Mouse (Mus musculus) intestine, embryonic 14.5 days (tissue): ENCODE results near the gene Gm2a. TPM values are rescaled to one million over a fixed set of nuclear protein-coding genes. Genes with fewer than 3 reads are reported as not detected.
"Not testable (repeated sequence)": the region's sequence is repeated elsewhere in the genome, so short reads cannot be mapped to it uniquely, and the experiment has no call there.

Source experiments
- ATAC-seq: fragments of 200-750 bp; cut with Nextera tagmentation; replicated peaks from 2 replicates; pipeline ENCODE4 v1.8.0; 2017; ENCODE audit warnings: low read depth, moderate number of reproducible peaks, moderate TSS enrichment, moderate library complexity; ENCODE audit not compliant: low FRiP score, low TSS enrichment
- DNase-seq: peaks from one replicate; pipeline ENCODE4 v3.0.0-alpha.2; 2018; ENCODE audit warnings: low spot score
- H3K27ac ChIP-seq: fragments of 300-500 bp; sonication (generic); 2 replicates; pipeline ENCODE4 v1.5.1; 2014; ENCODE audit warnings: low read depth, mild to moderate bottlenecking, control low read depth
- H3K27me3 ChIP-seq: fragments of 300-500 bp; sonication (generic); replicated peaks from 2 replicates; pipeline ENCODE4 v1.6.1; 2014; ENCODE audit warnings: low read length, control low read depth; ENCODE audit not compliant: control insufficient read depth, insufficient read depth
- H3K36me3 ChIP-seq: fragments of 300-500 bp; sonication (generic); 2 replicates; pipeline ENCODE4 v1.6.1; 2014; ENCODE audit warnings: low read length, control low read depth; ENCODE audit not compliant: control insufficient read depth, insufficient read depth
- H3K4me1 ChIP-seq: fragments of 300-500 bp; sonication (generic); replicated peaks from 2 replicates; pipeline ENCODE4 v1.6.1; 2014; ENCODE audit warnings: low read length, control low read depth, mixed read lengths; ENCODE audit not compliant: control insufficient read depth, insufficient read depth
- H3K4me2 ChIP-seq: fragments of 300-500 bp; sonication (generic); 2 replicates; pipeline ENCODE4 v1.6.1; 2014; ENCODE audit warnings: low read length
- H3K4me3 ChIP-seq: fragments of 300-500 bp; sonication (generic); 2 replicates; pipeline ENCODE4 v1.5.1; 2014; ENCODE audit warnings: low read depth, low read length, control low read depth, mixed read lengths
- H3K9ac ChIP-seq: fragments of 300-500 bp; sonication (generic); 2 replicates; pipeline ENCODE4 v1.6.1; 2014; ENCODE audit warnings: mild to moderate bottlenecking, low read length
- H3K9me3 ChIP-seq: fragments of 300-500 bp; sonication (generic); 2 replicates; pipeline ENCODE4 v1.6.1; 2016; ENCODE audit warnings: low read length, control low read depth; ENCODE audit not compliant: control insufficient read depth
- WGBS: fragments of 180-500 bp; shearing (Covaris S2); extraction: QIAGEN DNeasy Blood & Tissue Kit; methylation state at CpG from one replicate; pipeline ENCODE4 v1.1.7; 2014; 5-methylcytosine and 5-hydroxymethylcytosine counted together
- polyA plus RNA-seq: library from polyadenylated mRNA; unstranded; fragments of >200 nt; fragmentation: Nextera tagmentation; extraction: Ambion mirVana; gene quantifications from 2 replicates; pipeline ENCODE4 v1.2.1, GENCODE M21; 2014

Gene Gm2a
- polyA plus RNA-seq, 1 experiment from 2014 or later: 23.1 TPM

- H3K4me3 ChIP-seq: no peak overlapping the region
- no peaks in the 10 kb centered on the region for H3K27me3 ChIP-seq
- H3K4me2 ChIP-seq: no peak overlapping the region
- H3K9me3 ChIP-seq: no peaks in the 10 kb centered on the region
- H3K27ac ChIP-seq: no peak overlapping the region
- no peak for ATAC-seq
- H3K36me3 ChIP-seq: no peaks in the 10 kb centered on the region
- no peak for DNase-seq
- H3K4me1 ChIP-seq: no peaks in the 10 kb centered on the region
- WGBS: 77% methylated on average over 4 of the region's 4 CpGs
- H3K9ac ChIP-seq: no peak overlapping the region
Measured at GRCm38 (mm10) chr11:55084629-55085028, 13.3 kb upstream of the Gm2a start.

DNA sequence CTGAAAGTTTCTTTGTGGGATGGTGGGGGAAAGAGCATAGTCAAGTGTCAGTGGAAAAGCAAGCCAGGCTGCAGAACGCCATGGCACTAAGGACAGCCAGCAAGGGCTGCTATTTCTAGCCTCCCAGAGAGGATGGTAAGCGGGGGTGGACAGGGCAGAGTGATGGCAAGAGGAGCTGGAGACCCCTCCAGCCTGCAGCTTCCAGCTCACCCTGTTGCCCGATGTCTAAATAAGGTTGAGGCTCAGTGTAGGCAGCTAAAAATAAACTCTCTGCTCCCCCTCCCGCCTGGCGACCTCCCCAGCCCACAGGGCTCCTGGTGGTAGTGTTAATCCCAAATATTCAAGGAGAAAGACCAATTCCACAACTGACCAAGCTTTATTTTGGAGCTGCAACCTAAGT, 12.5 kb upstream of the Gm2a start:
- Histone ChIP-seq H3K4me1 (no peaks in the 10 kb centered on the region), H3K4me3 (no peak overlapping the region), H3K36me3 (no peaks in the 10 kb centered on the region), H3K27ac (no peak overlapping the region; the same call in 1 of the 2 replicates), H3K27me3 (no peaks in the 10 kb centered on the region), H3K4me2 (no peak overlapping the region), H3K9ac (no peak overlapping the region), H3K9me3 (no peaks in the 10 kb centered on the region)
- WGBS: 44% methylated on average over 5 of the region's 5 CpGs
- ATAC-seq: no peak
- DNase-seq: no peak

- no peaks in the 10 kb centered on the region for H3K9me3 ChIP-seq
- H3K27ac ChIP-seq: no peak overlapping the region
- ATAC-seq (no peak), DNase-seq (peak; percentile 88)
- H3K36me3 ChIP-seq: no peaks in the 10 kb centered on the region
- H3K4me2 ChIP-seq: no peak overlapping the region
- no peaks in the 10 kb centered on the region for H3K4me1 ChIP-seq
- no peak overlapping the region for H3K9ac ChIP-seq
- no peaks in the 10 kb centered on the region for H3K27me3 ChIP-seq
- WGBS: 7% methylated on average over 10 of the region's 10 CpGs
- H3K4me3 ChIP-seq: no peak overlapping the region
Measured at GRCm38 (mm10) chr11:55087006-55087405, 10.9 kb upstream of the Gm2a start.

GRCm38 (mm10) chr11:55089892-55090291, 8.0 kb upstream of the Gm2a start:
- no peaks in the 10 kb centered on the region for H3K36me3 ChIP-seq
- no peak overlapping the region for H3K4me3 ChIP-seq
- no peak for DNase-seq
- H3K4me2 ChIP-seq: no peak overlapping the region
- no peak for ATAC-seq
- H3K9me3 ChIP-seq: no peaks in the 10 kb centered on the region
- no peaks in the 10 kb centered on the region for H3K27me3 ChIP-seq
- no peaks in the 10 kb centered on the region for H3K4me1 ChIP-seq
- WGBS: 85% methylated on average over 2 of the region's 2 CpGs
- no peak overlapping the region for H3K27ac ChIP-seq
- no peak overlapping the region for H3K9ac ChIP-seq

GRCm38 (mm10) chr11:55093096-55093495, 4.8 kb upstream of the Gm2a start:
- no peaks in the 10 kb centered on the region for H3K9me3 ChIP-seq
- H3K27ac ChIP-seq: no peak overlapping the region
- H3K4me1 ChIP-seq: no peaks in the 10 kb centered on the region; the same call in 1 of the 2 replicates
- H3K27me3 ChIP-seq: no peaks in the 10 kb centered on the region
- WGBS: 81% methylated on average over 7 of the region's 7 CpGs
- H3K4me3 ChIP-seq: no peak overlapping the region
- DNase-seq (no peak), ATAC-seq (no peak)
- no peak overlapping the region for H3K4me2 ChIP-seq
- H3K9ac ChIP-seq: no peak overlapping the region
- no peaks in the 10 kb centered on the region for H3K36me3 ChIP-seq

DNA sequence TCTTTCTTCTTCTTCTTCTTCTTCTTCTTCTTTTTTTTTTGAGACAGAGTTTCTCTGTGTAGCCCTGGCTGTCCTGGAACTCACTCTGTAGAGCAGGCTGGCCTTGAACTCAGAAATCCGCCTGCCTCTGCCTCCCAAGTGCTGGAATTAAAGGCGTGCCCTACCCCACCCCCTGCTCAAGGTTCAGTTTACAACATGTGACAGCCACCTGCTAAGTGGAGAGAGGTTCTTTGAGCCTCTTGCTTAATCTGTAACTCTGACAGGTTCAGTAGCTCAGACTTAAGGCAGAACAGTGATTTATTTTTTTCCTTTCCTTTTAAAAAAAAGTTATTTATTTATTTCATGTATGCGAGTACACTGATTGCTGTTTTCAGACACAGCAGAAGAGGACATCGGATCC, 1.6 kb upstream of the Gm2a start:
- not testable (repeated sequence) for ATAC-seq, H3K36me3 ChIP-seq, H3K27me3 ChIP-seq, H3K4me2 ChIP-seq, H3K4me1 ChIP-seq, DNase-seq, H3K9ac ChIP-seq, H3K9me3 ChIP-seq, H3K4me3 ChIP-seq
- H3K27ac ChIP-seq: 0 out of 2 replicates have a peak overlapping the region, but pooled peaks have one; percentile 51
- 85% methylated on average over 4 of the region's 4 CpGs for WGBS

GRCm38 (mm10) chr11:55096731-55097462, 1.0 kb upstream of the Gm2a start:
- Histone ChIP-seq H3K9me3 (no peaks in the 10 kb centered on the region), H3K27ac (peak overlapping the region; percentile 51), H3K27me3 (no peaks in the 10 kb centered on the region), H3K9ac (0 out of 2 replicates have a peak overlapping the region, but pooled peaks have one; percentile 32), H3K36me3 (no peaks in the 10 kb centered on the region), H3K4me1 (no peaks in the 10 kb centered on the region; the same call in 1 of the 2 replicates), H3K4me3 (peak overlapping the region; percentile 35), H3K4me2 (peak overlapping the region; percentile 67)
- WGBS: 28% methylated on average over 11 of the region's 11 CpGs
- DNase-seq: no peak
- no peak for ATAC-seq

- H3K36me3 ChIP-seq: no peaks in the 10 kb centered on the region
- H3K9ac ChIP-seq: peak overlapping the region; percentile 47
- H3K27ac ChIP-seq: peak overlapping the region; percentile 44; the same call in 1 of the 2 replicates
- ATAC-seq (peak; percentile 0; the same call in 1 of the 2 replicates), DNase-seq (no peak)
- H3K4me2 ChIP-seq: peak overlapping the region; percentile 76
- H3K4me1 ChIP-seq: no peaks in the 10 kb centered on the region; the same call in 1 of the 2 replicates
- no peaks in the 10 kb centered on the region for H3K9me3 ChIP-seq
- WGBS: 15% methylated on average over 24 of the region's 24 CpGs
- H3K4me3 ChIP-seq: peak overlapping the region; percentile 57
- no peaks in the 10 kb centered on the region for H3K27me3 ChIP-seq
Measured at GRCm38 (mm10) chr11:55098189-55098915, 437 bp downstream of the Gm2a start.
